17 mouse cellular contexts compared by ENCODE assay signal in the genomic region with DNA sequence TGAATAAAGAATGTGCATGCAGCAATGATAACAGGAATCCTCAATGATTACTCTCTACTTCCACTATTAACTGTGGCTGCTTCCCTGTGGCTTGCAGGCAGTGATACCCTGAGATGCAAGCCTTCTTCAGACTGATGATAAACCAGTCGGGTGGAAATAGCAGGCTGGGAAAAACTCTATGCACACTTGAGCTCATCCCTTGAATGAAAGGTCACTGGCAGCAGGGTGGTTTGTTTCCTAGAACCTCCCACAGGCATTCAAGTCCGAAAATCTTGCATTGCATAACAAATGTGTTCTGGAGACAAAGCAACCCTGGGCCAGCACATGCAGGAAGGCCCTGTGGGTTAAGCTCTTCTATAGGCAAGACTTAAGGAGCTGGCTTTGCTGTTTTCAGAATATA.
A peak's percentile ranks its signal among the peaks of the same experiment; 100 is the strongest.
DNase-seq lines count a peak whose midpoint lies in the region; ATAC-seq lines count a peak whose summit lies in the region.
"Had no signal": no experiment of that assay in that cellular context is flagged by ENCODE, and none has a peak within 500 bp of the region (broad histone marks: within the 10 kb centered on the region; RNA-seq: fewer than 3 reads in every experiment).

No protein-coding gene starts in this region.

- H3K4me1 ChIP-seq in forebrain, embryonic 12.5 days = peaks cover 4% of the 10 kb centered on the region
- H3K4me1 ChIP-seq in forebrain, embryonic 13.5 days = no peaks in the 10 kb centered on the region
- H3K4me1 ChIP-seq in kidney, embryonic 14.5 days (ENCODE audit: control insufficient read depth, insufficient read depth, low read length) = no peaks in the 10 kb centered on the region

- H3K36me3 ChIP-seq in forebrain, embryonic 12.5 days (replicated peaks) = no peaks in the 10 kb centered on the region
- H3K36me3 ChIP-seq in forebrain, embryonic 13.5 days (ENCODE audit: poor library complexity, severe bottlenecking) = no peaks in the 10 kb centered on the region
- no peaks in the 10 kb centered on the region for H3K36me3 ChIP-seq in kidney, embryonic 14.5 days (ENCODE audit: control insufficient read depth, insufficient read depth, low read length)
- H3K36me3 ChIP-seq: G1E had no signal

- no peaks in the 10 kb centered on the region for H3K9me3 ChIP-seq in forebrain, embryonic 12.5 days
- no peaks in the 10 kb centered on the region for H3K9me3 ChIP-seq in forebrain, embryonic 13.5 days (replicated peaks)
- H3K9me3 ChIP-seq in kidney, embryonic 14.5 days (ENCODE audit: control insufficient read depth, low read length) = no peaks in the 10 kb centered on the region
- H3K9me3 ChIP-seq: G1E had no signal

- no peak overlapping the region for H3K4me2 ChIP-seq in forebrain, embryonic 12.5 days
- H3K4me2 ChIP-seq in forebrain, embryonic 13.5 days = no peak overlapping the region
- H3K4me2 ChIP-seq in kidney, embryonic 14.5 days (replicated peaks; ENCODE audit: low read depth, low read length) = no peak overlapping the region

- WGBS in forebrain, embryonic 12.5 days = 6% methylated on average over 2 of the region's 2 CpGs
- 7% methylated on average over 2 of the region's 2 CpGs for WGBS in forebrain, embryonic 13.5 days
- WGBS in kidney, embryonic 14.5 days = 36% methylated on average over 2 of the region's 2 CpGs

- no peak overlapping the region for H3K27ac ChIP-seq in forebrain, embryonic 12.5 days
- H3K27ac ChIP-seq in forebrain, embryonic 13.5 days = no peak overlapping the region
- no peak overlapping the region for H3K27ac ChIP-seq in kidney, embryonic 14.5 days (ENCODE audit: low read depth, low read length)
- H3K27ac ChIP-seq: heart, adult 2 months; liver, embryonic 14.5 days had no signal

- H3K27me3 ChIP-seq in forebrain, embryonic 12.5 days = no peaks in the 10 kb centered on the region
- no peaks in the 10 kb centered on the region for H3K27me3 ChIP-seq in forebrain, embryonic 13.5 days
- no peaks in the 10 kb centered on the region for H3K27me3 ChIP-seq in kidney, embryonic 14.5 days (ENCODE audit: control insufficient read depth, insufficient read depth, low read length)

- peak; percentile 46; the same call in 1 of the 2 replicates for ATAC-seq in forebrain, embryonic 12.5 days (ENCODE audit: low FRiP score)
- no peak for ATAC-seq in forebrain, embryonic 13.5 days
- no peak for ATAC-seq in kidney, embryonic 14.5 days (ENCODE audit: low FRiP score, low TSS enrichment)
- ATAC-seq in monocyte, adult 5-6 weeks (replicated peaks; ENCODE audit: insufficient number of reproducible peaks, low FRiP score, low TSS enrichment, poor library complexity, severe bottlenecking) = no peak
- ATAC-seq: activated CD4-positive, CD25-positive, alpha-beta regulatory T cell, adult 4 months; inflammation-experienced regulatory T-cells, adult 6 months had no signal

- H3K9ac ChIP-seq in forebrain, embryonic 12.5 days = no peak overlapping the region
- no peak overlapping the region for H3K9ac ChIP-seq in forebrain, embryonic 13.5 days
- no peak overlapping the region for H3K9ac ChIP-seq in kidney, embryonic 14.5 days (ENCODE audit: low read depth, low read length)
- H3K9ac ChIP-seq: liver, embryonic 14.5 days had no signal

- H3K4me3 ChIP-seq in forebrain, embryonic 12.5 days (replicated peaks) = no peak overlapping the region
- no peak overlapping the region for H3K4me3 ChIP-seq in forebrain, embryonic 13.5 days
- H3K4me3 ChIP-seq in kidney, embryonic 14.5 days (ENCODE audit: low read length) = no peak overlapping the region
- H3K4me3 ChIP-seq: heart, adult 2 months had no signal

- DNase-seq in kidney, adult 8-10 months = peak; percentile 39 to 51
- DNase-seq in Muller cell, postnatal 12 days (ENCODE audit: inconsistent ontology term) = peak; percentile 60
- DNase-seq in embryo, embryonic 9.5 days (ENCODE audit: extremely low spot score) = peak; percentile 8
- DNase-seq in urinary bladder, adult 18-20 months (ENCODE audit: low spot score in 2 of 2) = no peak
- DNase-seq: B cell, adult 2 months; cerebellum, adult 9-10 months; heart, adult 2 months; left cerebral cortex, postnatal 4 days; lung, postnatal 14 days had no signal

Comparison
In these comparisons a context has a peak if more than half of its experiments do, and no peak if none do; other contexts are left out.
1. DNase-seq: peak in kidney, adult 8-10 months (2 of 2), Muller cell, postnatal 12 days (single experiment) and embryo, embryonic 9.5 days (single experiment); none in urinary bladder, adult 18-20 months (0 of 2).